Mouse (Mus musculus): ENCODE measurements around the gene Stn1. TPM values are rescaled to one million over a fixed set of nuclear protein-coding genes. Genes with fewer than 3 reads are reported as not detected.
A peak's percentile ranks its signal among the peaks of the same experiment; 100 is the strongest.

The Stn1 gene
- polyA plus RNA-seq, 1 experiment from 2014 or later: 52.7 TPM

GRCm38 (mm10) chr19:47563715-47564114 is 26.4 kb upstream of the Stn1 start:
- no peaks in the 10 kb centered on the region for H3K27me3 ChIP-seq (replicated peaks)
- H3K9me3 ChIP-seq: no peaks in the 10 kb centered on the region
- H3K4me2 ChIP-seq: peak overlapping the region; percentile 11; the same call in 1 of the 2 replicates
- no peak overlapping the region for H3K4me3 ChIP-seq (replicated peaks)
- H3K36me3 ChIP-seq: no peaks in the 10 kb centered on the region
- no peak overlapping the region for H3K27ac ChIP-seq
- ATAC-seq (ENCODE audit: insufficient read depth, low FRiP score, low read depth): no peak
- WGBS: 36% methylated on average over 13 of the region's 13 CpGs
- no peak overlapping the region for H3K9ac ChIP-seq
- H3K4me1 ChIP-seq: peaks cover 13% of the 10 kb centered on the region

GRCm38 (mm10) chr19:47561996-47562441 is 24.7 kb upstream of the Stn1 start:
- Histone ChIP-seq H3K4me3 (replicated peaks) (no peak overlapping the region), H3K27me3 (replicated peaks) (no peaks in the 10 kb centered on the region), H3K4me1 (peaks cover 13% of the 10 kb centered on the region), H3K36me3 (no peaks in the 10 kb centered on the region), H3K9me3 (no peaks in the 10 kb centered on the region), H3K4me2 (no peak overlapping the region), H3K27ac (peak overlapping the region; percentile 72), H3K9ac (no peak overlapping the region)
- ATAC-seq (ENCODE audit: insufficient read depth, low FRiP score, low read depth): peak; percentile 73
- WGBS: 35% methylated on average over 5 of the region's 5 CpGs

GRCm38 (mm10) chr19:47560544-47561161 is 23.3 kb upstream of the Stn1 start:
- Histone ChIP-seq H3K4me3 (replicated peaks) (no peak overlapping the region), H3K9ac (no peak overlapping the region), H3K9me3 (no peaks in the 10 kb centered on the region), H3K4me1 (peaks cover 13% of the 10 kb centered on the region), H3K27me3 (replicated peaks) (no peaks in the 10 kb centered on the region), H3K27ac (no peak overlapping the region), H3K36me3 (no peaks in the 10 kb centered on the region), H3K4me2 (no peak overlapping the region)
- WGBS: 68% methylated on average over 12 of the region's 12 CpGs
- ATAC-seq (ENCODE audit: insufficient read depth, low FRiP score, low read depth): no peak

GRCm38 (mm10) chr19:47559751-47560512 is 22.6 kb upstream of the Stn1 start:
- no peak overlapping the region for H3K9ac ChIP-seq
- H3K9me3 ChIP-seq: no peaks in the 10 kb centered on the region
- H3K27ac ChIP-seq: peak overlapping the region; percentile 49; the same call in 1 of the 2 replicates
- no peaks in the 10 kb centered on the region for H3K36me3 ChIP-seq
- no peaks in the 10 kb centered on the region for H3K27me3 ChIP-seq (replicated peaks)
- H3K4me2 ChIP-seq: no peak overlapping the region
- no peak overlapping the region for H3K4me3 ChIP-seq (replicated peaks)
- 49% methylated on average over 14 of the region's 14 CpGs for WGBS
- no peak for ATAC-seq (ENCODE audit: insufficient read depth, low FRiP score, low read depth)
- peaks cover 13% of the 10 kb centered on the region for H3K4me1 ChIP-seq

- no peaks in the 10 kb centered on the region for H3K9me3 ChIP-seq
- H3K4me2 ChIP-seq: no peak overlapping the region
- ATAC-seq (ENCODE audit: insufficient read depth, low FRiP score, low read depth): no peak
- H3K9ac ChIP-seq: no peak overlapping the region
- no peak overlapping the region for H3K4me3 ChIP-seq (replicated peaks)
- WGBS: 66% methylated on average over 5 of the region's 5 CpGs
- H3K4me1 ChIP-seq: peaks cover 13% of the 10 kb centered on the region; the same call in 1 of the 2 replicates
- peak overlapping the region; percentile 49; the same call in 1 of the 2 replicates for H3K27ac ChIP-seq
- H3K36me3 ChIP-seq: no peaks in the 10 kb centered on the region
- H3K27me3 ChIP-seq (replicated peaks): no peaks in the 10 kb centered on the region
Measured at GRCm38 (mm10) chr19:47559145-47559544, 21.8 kb upstream of the Stn1 start.

GRCm38 (mm10) chr19:47549584-47549983 is 12.3 kb upstream of the Stn1 start:
- no peaks in the 10 kb centered on the region for H3K4me1 ChIP-seq
- no peaks in the 10 kb centered on the region for H3K9me3 ChIP-seq
- no peak overlapping the region for H3K9ac ChIP-seq
- H3K4me3 ChIP-seq (replicated peaks): no peak overlapping the region
- H3K4me2 ChIP-seq: no peak overlapping the region
- no peak overlapping the region for H3K27ac ChIP-seq
- ATAC-seq (ENCODE audit: insufficient read depth, low FRiP score, low read depth): no peak
- no peaks in the 10 kb centered on the region for H3K27me3 ChIP-seq (replicated peaks)
- WGBS: 85% methylated on average over 4 of the region's 4 CpGs
- no peaks in the 10 kb centered on the region for H3K36me3 ChIP-seq

- no peaks in the 10 kb centered on the region for H3K4me1 ChIP-seq
- no peak overlapping the region for H3K4me2 ChIP-seq
- no peaks in the 10 kb centered on the region for H3K36me3 ChIP-seq
- H3K9ac ChIP-seq: no peak overlapping the region
- H3K9me3 ChIP-seq: no peaks in the 10 kb centered on the region
- H3K27me3 ChIP-seq (replicated peaks): no peaks in the 10 kb centered on the region
- WGBS: 76% methylated on average over 9 of the region's 9 CpGs
- no peak overlapping the region for H3K4me3 ChIP-seq (replicated peaks)
- H3K27ac ChIP-seq: no peak overlapping the region
- ATAC-seq (ENCODE audit: insufficient read depth, low FRiP score, low read depth): no peak
Measured at GRCm38 (mm10) chr19:47549174-47549573, 11.9 kb upstream of the Stn1 start.

GRCm38 (mm10) chr19:47548432-47549076 is 11.2 kb upstream of the Stn1 start:
- H3K9ac ChIP-seq: no peak overlapping the region
- H3K27me3 ChIP-seq (replicated peaks): no peaks in the 10 kb centered on the region
- no peaks in the 10 kb centered on the region for H3K4me1 ChIP-seq
- no peak for ATAC-seq (ENCODE audit: insufficient read depth, low FRiP score, low read depth)
- H3K9me3 ChIP-seq: no peaks in the 10 kb centered on the region
- 81% methylated on average over 11 of the region's 11 CpGs for WGBS
- H3K4me3 ChIP-seq (replicated peaks): no peak overlapping the region
- no peak overlapping the region for H3K4me2 ChIP-seq
- H3K27ac ChIP-seq: no peak overlapping the region
- H3K36me3 ChIP-seq: no peaks in the 10 kb centered on the region

- H3K9ac ChIP-seq: no peak overlapping the region
- no peak overlapping the region for H3K27ac ChIP-seq
- no peaks in the 10 kb centered on the region for H3K27me3 ChIP-seq (replicated peaks)
- no peaks in the 10 kb centered on the region for H3K4me1 ChIP-seq
- H3K4me3 ChIP-seq (replicated peaks): no peak overlapping the region
- H3K36me3 ChIP-seq: no peaks in the 10 kb centered on the region
- H3K4me2 ChIP-seq: no peak overlapping the region
- H3K9me3 ChIP-seq: no peaks in the 10 kb centered on the region
- no peak for ATAC-seq (ENCODE audit: insufficient read depth, low FRiP score, low read depth)
Measured at GRCm38 (mm10) chr19:47545528-47545927, 8.2 kb upstream of the Stn1 start.

GRCm38 (mm10) chr19:47545055-47545454 is 7.7 kb upstream of the Stn1 start:
- WGBS: 50% methylated on average over 3 of the region's 3 CpGs
- ATAC-seq (ENCODE audit: insufficient read depth, low FRiP score, low read depth): no peak
- H3K9ac ChIP-seq: no peak overlapping the region

GRCm38 (mm10) chr19:47542441-47542840 is 5.1 kb upstream of the Stn1 start:
- no peak overlapping the region for H3K9ac ChIP-seq
- no peaks in the 10 kb centered on the region for H3K27me3 ChIP-seq (replicated peaks)
- no peaks in the 10 kb centered on the region for H3K9me3 ChIP-seq
- ATAC-seq (ENCODE audit: insufficient read depth, low FRiP score, low read depth): no peak
- no peak overlapping the region for H3K4me2 ChIP-seq
- no peaks in the 10 kb centered on the region for H3K36me3 ChIP-seq
- H3K4me3 ChIP-seq (replicated peaks): no peak overlapping the region
- WGBS: 60% methylated on average over 7 of the region's 7 CpGs
- peaks cover 8% of the 10 kb centered on the region for H3K4me1 ChIP-seq
- H3K27ac ChIP-seq: no peak overlapping the region

More at GRCm38 (mm10) chr19:47545055-47545454, 7.7 kb upstream of the Stn1 start:
- Histone ChIP-seq H3K9me3 (no peaks in the 10 kb centered on the region), H3K27ac (no peak overlapping the region), H3K36me3 (no peaks in the 10 kb centered on the region), H3K4me3 (replicated peaks) (no peak overlapping the region), H3K27me3 (replicated peaks) (no peaks in the 10 kb centered on the region), H3K4me1 (no peaks in the 10 kb centered on the region), H3K4me2 (no peak overlapping the region)

- H3K27ac ChIP-seq: peak overlapping the region; percentile 91; the same call in 1 of the 2 replicates
- H3K4me3 ChIP-seq (replicated peaks): no peak overlapping the region
- peaks cover 22% of the 10 kb centered on the region for H3K4me1 ChIP-seq
- 13% methylated on average over 6 of the region's 6 CpGs for WGBS
- peak overlapping the region; percentile 17; the same call in 1 of the 2 replicates for H3K4me2 ChIP-seq
- no peaks in the 10 kb centered on the region for H3K9me3 ChIP-seq
- no peak for ATAC-seq (ENCODE audit: insufficient read depth, low FRiP score, low read depth)
- H3K9ac ChIP-seq: no peak overlapping the region
- no peaks in the 10 kb centered on the region for H3K36me3 ChIP-seq
- H3K27me3 ChIP-seq (replicated peaks): no peaks in the 10 kb centered on the region
Measured at GRCm38 (mm10) chr19:47538801-47539200, 1.5 kb upstream of the Stn1 start.
